Mouse (Mus musculus) neutrophil, adult 83 days (primary cell): ENCODE results near the gene Osbp. TPM values are rescaled to one million over a fixed set of nuclear protein-coding genes. Genes with fewer than 3 reads are reported as not detected.

Experiments used
- total RNA-seq, 2 experiments: library from RNA; stranded (reverse); gene quantifications; one replicate each; pipeline ENCODE4 v1.2.4; 2023

The Osbp gene
- total RNA-seq, result 10 to 100 TPM; 44.2 to 44.7 TPM

GRCm38 (mm10) chr19:11965023-11965942 lies at the start of gene Osbp:
Osbp (plus strand) TSS chr19:11965941.

GRCm38 (mm10) chr19:12041217-12041616 lies 75.5 kb downstream of the Osbp start, which contains the start of gene Olfr1423:
Olfr1423 (minus strand) TSS chr19:12041317.

Other genes starting within 250 kb of the Osbp start
- not detected for gene Gif, start 218.4 kb upstream of the Osbp start, total RNA-seq
- 10 to 100 TPM; 16.7 to 17.2 TPM for gene Mrpl16, start 195.6 kb upstream of the Osbp start, total RNA-seq
- 10 to 100 TPM; 17.4 to 18.8 TPM for gene Stx3, start 146.5 kb upstream of the Osbp start, total RNA-seq
- not detected for gene Olfr1417, start 126.7 kb upstream of the Osbp start, total RNA-seq
- not detected for gene Olfr1418, start 104.9 kb upstream of the Osbp start, total RNA-seq
- gene Olfr1419, start 90.8 kb upstream of the Osbp start, total RNA-seq, result not detected
- gene Olfr1420, start 79.4 kb upstream of the Osbp start, total RNA-seq, result not detected
- gene Patl1, start 53.5 kb upstream of the Osbp start, total RNA-seq, result 10 to 100 TPM; 29.7 to 36.8 TPM
- not detected for gene Olfr1423, start 75.4 kb downstream of the Osbp start, total RNA-seq
- gene Olfr1424, start 96.7 kb downstream of the Osbp start, total RNA-seq, result not detected
- not detected for gene Olfr1425, start 111.8 kb downstream of the Osbp start, total RNA-seq
- gene Olfr1426, start 126.1 kb downstream of the Osbp start, total RNA-seq, result not detected
- gene Olfr1427, start 137.4 kb downstream of the Osbp start, total RNA-seq, result not detected
- not detected for gene Olfr1428, start 150.0 kb downstream of the Osbp start, total RNA-seq
- gene Olfr76, start 157.3 kb downstream of the Osbp start, total RNA-seq, result not detected
- not detected for gene Olfr1555-ps1, start 204.2 kb downstream of the Osbp start, total RNA-seq
- gene Olfr1431, start 234.7 kb downstream of the Osbp start, total RNA-seq, result not detected